Mouse (Mus musculus) forebrain, embryonic 11.5 days (tissue): ENCODE measurements around the gene Gabarapl1. TPM values are rescaled to one million over a fixed set of nuclear protein-coding genes. Genes with fewer than 3 reads are reported as not detected.

ENCODE experiments used
- ATAC-seq: fragments of 200-750 bp; cut with Nextera tagmentation; replicated peaks from 2 replicates; pipeline ENCODE4 v1.8.0; 2017; ENCODE audit warnings: moderate TSS enrichment; ENCODE audit not compliant: low FRiP score
- DNase-seq: peaks from one replicate; pipeline ENCODE4 v3.0.0-alpha.2; 2017; ENCODE audit warnings: low spot score
- H3K27ac ChIP-seq: fragments of 300-500 bp; sonication (generic); 2 replicates; pipeline ENCODE4 v1.5.1; 2014; ENCODE audit warnings: low read depth, low read length
- H3K27me3 ChIP-seq: fragments of 300-500 bp; sonication (generic); 2 replicates; pipeline ENCODE4 v1.6.1; 2014; ENCODE audit warnings: mild to moderate bottlenecking, low read length, mixed read lengths; ENCODE audit not compliant: control insufficient read depth, insufficient read depth
- H3K36me3 ChIP-seq: fragments of 300-500 bp; sonication (generic); 2 replicates; pipeline ENCODE4 v1.6.1; 2014; ENCODE audit warnings: mild to moderate bottlenecking, low read length, moderate library complexity, mixed read lengths; ENCODE audit not compliant: control insufficient read depth, insufficient read depth
- H3K4me1 ChIP-seq: fragments of 300-500 bp; sonication (generic); replicated peaks from 2 replicates; pipeline ENCODE4 v1.6.1; 2014; ENCODE audit warnings: low read length, mixed read lengths; ENCODE audit not compliant: control insufficient read depth, insufficient read depth
- H3K4me2 ChIP-seq: fragments of 300-500 bp; sonication (generic); 2 replicates; pipeline ENCODE4 v1.6.1; 2014; ENCODE audit warnings: low read depth, mild to moderate bottlenecking, low read length, moderate library complexity, mixed read lengths; ENCODE audit not compliant: severe bottlenecking
- H3K4me3 ChIP-seq: fragments of 300-500 bp; sonication (generic); 2 replicates; pipeline ENCODE4 v1.5.1; 2014; ENCODE audit warnings: low read depth, low read length
- H3K9ac ChIP-seq: fragments of 300-500 bp; sonication (generic); 2 replicates; pipeline ENCODE4 v1.6.1; 2014; ENCODE audit warnings: low read length
- H3K9me3 ChIP-seq: fragments of 300-500 bp; sonication (generic); 2 replicates; pipeline ENCODE4 v1.6.1; 2016; ENCODE audit warnings: low read length, mixed read lengths; ENCODE audit not compliant: control insufficient read depth
- WGBS: fragments of 180-500 bp; shearing (Covaris S2); extraction: QIAGEN DNeasy Blood & Tissue Kit; methylation state at CpG from one replicate; pipeline ENCODE4 v1.1.7; 2014; 5-methylcytosine and 5-hydroxymethylcytosine counted together
- polyA plus RNA-seq: library from polyadenylated mRNA; unstranded; fragments of >200 nt; fragmentation: Nextera tagmentation; extraction: Ambion mirVana; gene quantifications from 2 replicates; pipeline ENCODE4 v1.2.1, GENCODE M21; 2014

Gabarapl1 gene
- polyA plus RNA-seq, 1 experiment from 2014 or later: 21.5 TPM

- Histone ChIP-seq H3K36me3 (no peaks in the 10 kb centered on the region), H3K4me3 (no peak within 1 kb of the TSS), H3K9me3 (no peaks in the 10 kb centered on the region), H3K4me1 (no peaks in the 10 kb centered on the region), H3K27ac (no peak within 1 kb of the TSS), H3K4me2 (no peak within 1 kb of the TSS), H3K27me3 (no peaks in the 10 kb centered on the region), H3K9ac (no peak within 1 kb of the TSS)
- WGBS: 93% methylated on average over 8 of the region's 8 CpGs
- ATAC-seq (no peak), DNase-seq (no peak)
Measured at GRCm38 (mm10) chr6:129577605-129578004, 44.6 kb downstream of the Gabarapl1 start, which contains the start of gene Klre1. Gene Klre1, plus strand, starts transcription at chr6:129577905.

- ATAC-seq (no peak), DNase-seq (no peak)
- Histone ChIP-seq H3K9me3 (no peaks in the 10 kb centered on the region), H3K9ac (no peak overlapping the region), H3K27me3 (no peaks in the 10 kb centered on the region), H3K27ac (no peak overlapping the region), H3K36me3 (no peaks in the 10 kb centered on the region), H3K4me1 (no peaks in the 10 kb centered on the region), H3K4me2 (no peak overlapping the region), H3K4me3 (no peak overlapping the region)
- WGBS: 63% methylated on average over 4 of the region's 4 CpGs
Measured at GRCm38 (mm10) chr6:129581274-129581673, 48.3 kb downstream of the Gabarapl1 start.

- DNase-seq (no peak), ATAC-seq (no peak)
- no peaks in the 10 kb centered on the region for H3K27me3 ChIP-seq
- H3K36me3 ChIP-seq: no peaks in the 10 kb centered on the region
- no peaks in the 10 kb centered on the region for H3K9me3 ChIP-seq
- H3K4me2 ChIP-seq: no peak overlapping the region
- no peak overlapping the region for H3K4me3 ChIP-seq
- H3K9ac ChIP-seq: no peak overlapping the region
- no peaks in the 10 kb centered on the region for H3K4me1 ChIP-seq
- no peak overlapping the region for H3K27ac ChIP-seq
- WGBS: 85% methylated on average over 4 of the region's 4 CpGs
Measured at GRCm38 (mm10) chr6:129581896-129582295, 48.9 kb downstream of the Gabarapl1 start.

GRCm38 (mm10) chr6:129583014-129583413, 50.1 kb downstream of the Gabarapl1 start:
- Histone ChIP-seq H3K4me1 (no peaks in the 10 kb centered on the region), H3K9me3 (no peaks in the 10 kb centered on the region), H3K27ac (no peak overlapping the region), H3K4me2 (no peak overlapping the region), H3K27me3 (no peaks in the 10 kb centered on the region), H3K36me3 (no peaks in the 10 kb centered on the region), H3K4me3 (no peak overlapping the region), H3K9ac (no peak overlapping the region)
- ATAC-seq: no peak
- WGBS: 77% methylated on average over 3 of the region's 3 CpGs
- DNase-seq: no peak

GRCm38 (mm10) chr6:129591508-129591907, 58.5 kb downstream of the Gabarapl1 start, which contains the start of gene Klrd1:
Gene Klrd1, plus strand, starts transcription at chr6:129591782.
- DNase-seq (no peak), ATAC-seq (no peak)
- Histone ChIP-seq H3K27ac (no peak within 1 kb of the TSS), H3K36me3 (no peaks in the 10 kb centered on the region), H3K4me2 (no peak within 1 kb of the TSS), H3K4me3 (no peak within 1 kb of the TSS), H3K4me1 (no peaks in the 10 kb centered on the region), H3K9ac (no peak within 1 kb of the TSS), H3K27me3 (no peaks in the 10 kb centered on the region), H3K9me3 (no peaks in the 10 kb centered on the region)
- WGBS: 83% methylated on average over 3 of the region's 3 CpGs

Other genes with a start within 250 kb of the Gabarapl1 start
- not detected in 2 replicates for gene 4922502D21Rik, start 201.4 kb upstream of the Gabarapl1 start, polyA plus RNA-seq
- 0.19 and 0.39 TPM in 2 replicates for gene Clec12a, start 190.5 kb upstream of the Gabarapl1 start, polyA plus RNA-seq
- gene Clec12b, start 147.3 kb upstream of the Gabarapl1 start, polyA plus RNA-seq: not detected in 2 replicates
- 7.5 and 12.3 TPM in 2 replicates for gene Clec1b, start 135.9 kb upstream of the Gabarapl1 start, polyA plus RNA-seq
- 0.33 and 0.51 TPM in 2 replicates for gene Clec9a, start 124.3 kb upstream of the Gabarapl1 start, polyA plus RNA-seq
- 0.65 and 0.75 TPM in 2 replicates for gene Clec1a, start 81.2 kb upstream of the Gabarapl1 start, polyA plus RNA-seq
- not detected in 2 replicates for gene Olr1, start 26.0 kb upstream of the Gabarapl1 start, polyA plus RNA-seq
- not detected in 2 replicates for gene Tmem52b, start 20.6 kb upstream of the Gabarapl1 start, polyA plus RNA-seq
- gene Klre1, start 44.7 kb downstream of the Gabarapl1 start, polyA plus RNA-seq: not detected in 2 replicates
- gene Klrd1, start 58.6 kb downstream of the Gabarapl1 start, polyA plus RNA-seq: not detected in 2 replicates
- 0.16 and 0.23 TPM in 2 replicates for gene Klrk1, start 90.7 kb downstream of the Gabarapl1 start, polyA plus RNA-seq
- gene Klrc3, start 110.2 kb downstream of the Gabarapl1 start, polyA plus RNA-seq: not detected in 2 replicates
- not detected in 2 replicates for gene Klrc2, start 127.5 kb downstream of the Gabarapl1 start, polyA plus RNA-seq
- not detected in 2 replicates for gene Klrc1, start 145.8 kb downstream of the Gabarapl1 start, polyA plus RNA-seq
- not detected in 2 replicates for gene Klri1, start 184.0 kb downstream of the Gabarapl1 start, polyA plus RNA-seq
- gene Klri2, start 207.3 kb downstream of the Gabarapl1 start, polyA plus RNA-seq: not detected in 2 replicates